Mouse (Mus musculus) ES-CJ7 (cell line): ENCODE measurements around the gene Auts2.

Experiments
- DNase-seq: peaks from one replicate; pipeline ENCODE4 v3.0.0; 2011; ENCODE audit warnings: low read depth, low spot score

Auts2 gene

GRCm38 (mm10) chr5:132186659-132187058 is 356.5 kb downstream of the Auts2 start:
- no peak for DNase-seq

GRCm38 (mm10) chr5:132186221-132186620 is 356.9 kb downstream of the Auts2 start:
- DNase-seq, result no peak

GRCm38 (mm10) chr5:132184395-132185095 is 358.6 kb downstream of the Auts2 start:
- DNase-seq, result no peak

GRCm38 (mm10) chr5:132182077-132182476 is 361.1 kb downstream of the Auts2 start:
- DNase-seq, result no peak

GRCm38 (mm10) chr5:132170010-132170409 is 373.1 kb downstream of the Auts2 start:
- DNase-seq, result no peak

GRCm38 (mm10) chr5:132168805-132169204 is 374.3 kb downstream of the Auts2 start:
- no peak for DNase-seq

GRCm38 (mm10) chr5:132168224-132168623 is 374.9 kb downstream of the Auts2 start:
- no peak for DNase-seq

GRCm38 (mm10) chr5:132166559-132166958 is 376.6 kb downstream of the Auts2 start:
- DNase-seq, result no peak

GRCm38 (mm10) chr5:132163960-132164359 is 379.2 kb downstream of the Auts2 start:
- DNase-seq, result peak; percentile 2

GRCm38 (mm10) chr5:132162206-132162533 is 381.0 kb downstream of the Auts2 start:
- DNase-seq, result no peak

- DNase-seq, result no peak
These were observed 381.6 kb downstream of the Auts2 start for GRCm38 (mm10) chr5:132161338-132162205.

GRCm38 (mm10) chr5:132144181-132144580 is 399.0 kb downstream of the Auts2 start:
- DNase-seq, result no peak

- no peak for DNase-seq
These were observed 402.3 kb downstream of the Auts2 start for GRCm38 (mm10) chr5:132140816-132141215.

GRCm38 (mm10) chr5:132135941-132136663 is 407.0 kb downstream of the Auts2 start:
- no peak for DNase-seq

GRCm38 (mm10) chr5:132131948-132132347 is 411.2 kb downstream of the Auts2 start:
- DNase-seq, result no peak

- DNase-seq, result no peak
These were observed 412.6 kb downstream of the Auts2 start for GRCm38 (mm10) chr5:132130577-132130976.

- no peak for DNase-seq
These were observed 416.5 kb downstream of the Auts2 start for GRCm38 (mm10) chr5:132126626-132127025.

GRCm38 (mm10) chr5:132115631-132116030 is 427.5 kb downstream of the Auts2 start:
- DNase-seq, result no peak

- peak; percentile 45 for DNase-seq
These were observed 428.4 kb downstream of the Auts2 start for GRCm38 (mm10) chr5:132114561-132115301.

- no peak for DNase-seq
These were observed 429.7 kb downstream of the Auts2 start for GRCm38 (mm10) chr5:132113480-132113879.

- DNase-seq, result no peak
These were observed 430.5 kb downstream of the Auts2 start for GRCm38 (mm10) chr5:132112666-132113065.

- DNase-seq, result no peak
These were observed 440.7 kb downstream of the Auts2 start for GRCm38 (mm10) chr5:132102426-132102825.
